Mouse (Mus musculus): Measurements from ENCODE around the gene Ttll5. TPM values are rescaled to one million over a fixed set of nuclear protein-coding genes. Genes with fewer than 3 reads are reported as not detected.

Gene Ttll5
- total and polyA plus RNA-seq, 3 experiments: 10.1 to 14.2 (median 11.4) TPM

- intact Hi-C loops (cut with DNase I): no loop called here
- no peaks in the 10 kb centered on the region; the same call in 1 of the 2 replicates for H3K4me1 ChIP-seq (ENCODE audit: control insufficient read depth, insufficient read depth, low read length)
- TF ChIP-seq EP300 (IDR thresholded peaks at IDR 0.05; ENCODE audit: insufficient read depth, low read depth, low read length) (no peak), POLR2A (IDR thresholded peaks at IDR 0.05; ENCODE audit: insufficient read depth, low read depth, low read length) (no peak), CTCF (IDR thresholded peaks at IDR 0.05) (no peak)
- no peaks in the 10 kb centered on the region for H3K36me3 ChIP-seq (ENCODE audit: control insufficient read depth, insufficient read depth, low read length)
- 84% methylated on average over 6 of the region's 6 CpGs for WGBS
- DNase-seq: no peak
- no peaks in the 10 kb centered on the region for H3K27me3 ChIP-seq (ENCODE audit: control insufficient read depth, insufficient read depth, low read length)
- no peak overlapping the region for H3K9ac ChIP-seq (ENCODE audit: low read depth, low read length)
- H3K79me2 ChIP-seq (replicated peaks; ENCODE audit: control insufficient read depth, insufficient read depth, low read length): no peaks in the 10 kb centered on the region
- H3K27ac ChIP-seq: no peak overlapping the region
- no peak overlapping the region for H3K4me3 ChIP-seq
Observed at GRCm38 (mm10) chr12:86025480-86025879, 201.0 kb downstream of the Ttll5 start.

- DNase-seq: no peak
- intact Hi-C loops (cut with DNase I): no loop called here
- H3K79me2 ChIP-seq (replicated peaks; ENCODE audit: control insufficient read depth, insufficient read depth, low read length): no peaks in the 10 kb centered on the region
- H3K27me3 ChIP-seq (ENCODE audit: control insufficient read depth, insufficient read depth, low read length): no peaks in the 10 kb centered on the region
- no peak overlapping the region for H3K4me3 ChIP-seq
- H3K9ac ChIP-seq (ENCODE audit: low read depth, low read length): no peak overlapping the region
- H3K27ac ChIP-seq: no peak overlapping the region
- no peaks in the 10 kb centered on the region; the same call in 1 of the 2 replicates for H3K4me1 ChIP-seq (ENCODE audit: control insufficient read depth, insufficient read depth, low read length)
- WGBS: 56% methylated on average over 5 of the region's 5 CpGs
- TF ChIP-seq EP300 (IDR thresholded peaks at IDR 0.05; ENCODE audit: insufficient read depth, low read depth, low read length) (no peak), CTCF (IDR thresholded peaks at IDR 0.05) (no peak), POLR2A (IDR thresholded peaks at IDR 0.05; ENCODE audit: insufficient read depth, low read depth, low read length) (no peak)
- H3K36me3 ChIP-seq (ENCODE audit: control insufficient read depth, insufficient read depth, low read length): no peaks in the 10 kb centered on the region
Observed at GRCm38 (mm10) chr12:86027000-86027399, 202.5 kb downstream of the Ttll5 start.

- Histone ChIP-seq H3K36me3 (ENCODE audit: control insufficient read depth, insufficient read depth, low read length) (no peaks in the 10 kb centered on the region), H3K79me2 (replicated peaks; ENCODE audit: control insufficient read depth, insufficient read depth, low read length) (no peaks in the 10 kb centered on the region), H3K4me1 (ENCODE audit: control insufficient read depth, insufficient read depth, low read length) (no peaks in the 10 kb centered on the region; the same call in 1 of the 2 replicates), H3K27ac (no peak overlapping the region), H3K4me3 (no peak overlapping the region), H3K9ac (ENCODE audit: low read depth, low read length) (no peak overlapping the region), H3K27me3 (ENCODE audit: control insufficient read depth, insufficient read depth, low read length) (no peaks in the 10 kb centered on the region)
- TF ChIP-seq POLR2A (IDR thresholded peaks at IDR 0.05; ENCODE audit: insufficient read depth, low read depth, low read length) (no peak), CTCF (IDR thresholded peaks at IDR 0.05) (no peak), EP300 (IDR thresholded peaks at IDR 0.05; ENCODE audit: insufficient read depth, low read depth, low read length) (no peak)
- 86% methylated on average over 1 of the region's 1 CpGs for WGBS
- no peak for DNase-seq
- intact Hi-C loops (cut with DNase I): no loop called here
Observed at GRCm38 (mm10) chr12:86027747-86028146, 203.3 kb downstream of the Ttll5 start.

GRCm38 (mm10) chr12:86030932-86031331, 206.5 kb downstream of the Ttll5 start:
- no peaks in the 10 kb centered on the region for H3K79me2 ChIP-seq (replicated peaks; ENCODE audit: control insufficient read depth, insufficient read depth, low read length)
- H3K4me1 ChIP-seq (ENCODE audit: control insufficient read depth, insufficient read depth, low read length): no peaks in the 10 kb centered on the region
- TF ChIP-seq EP300 (IDR thresholded peaks at IDR 0.05; ENCODE audit: insufficient read depth, low read depth, low read length) (no peak), POLR2A (IDR thresholded peaks at IDR 0.05; ENCODE audit: insufficient read depth, low read depth, low read length) (no peak), CTCF (IDR thresholded peaks at IDR 0.05) (no peak)
- no peak overlapping the region for H3K9ac ChIP-seq (ENCODE audit: low read depth, low read length)
- H3K27ac ChIP-seq: no peak overlapping the region
- WGBS: 78% methylated on average over 5 of the region's 5 CpGs
- H3K36me3 ChIP-seq (ENCODE audit: control insufficient read depth, insufficient read depth, low read length): no peaks in the 10 kb centered on the region
- no peak for DNase-seq
- H3K27me3 ChIP-seq (ENCODE audit: control insufficient read depth, insufficient read depth, low read length): no peaks in the 10 kb centered on the region
- H3K4me3 ChIP-seq: no peak overlapping the region
- intact Hi-C loops (cut with DNase I): no loop called here

- intact Hi-C loops (cut with DNase I): no loop called here
- Histone ChIP-seq H3K79me2 (replicated peaks; ENCODE audit: control insufficient read depth, insufficient read depth, low read length) (no peaks in the 10 kb centered on the region), H3K27ac (no peak overlapping the region), H3K4me1 (ENCODE audit: control insufficient read depth, insufficient read depth, low read length) (no peaks in the 10 kb centered on the region; the same call in 1 of the 2 replicates), H3K27me3 (ENCODE audit: control insufficient read depth, insufficient read depth, low read length) (no peaks in the 10 kb centered on the region), H3K36me3 (ENCODE audit: control insufficient read depth, insufficient read depth, low read length) (no peaks in the 10 kb centered on the region), H3K4me3 (no peak overlapping the region), H3K9ac (ENCODE audit: low read depth, low read length) (no peak overlapping the region)
- no peak for DNase-seq
- no peak for TF ChIP-seq CTCF (IDR thresholded peaks at IDR 0.05)
- no peak for TF ChIP-seq EP300 (IDR thresholded peaks at IDR 0.05; ENCODE audit: insufficient read depth, low read depth, low read length)
- no peak for TF ChIP-seq POLR2A (IDR thresholded peaks at IDR 0.05; ENCODE audit: insufficient read depth, low read depth, low read length)
Observed at GRCm38 (mm10) chr12:86035586-86035985, 211.1 kb downstream of the Ttll5 start.

- no peaks in the 10 kb centered on the region for H3K36me3 ChIP-seq (ENCODE audit: control insufficient read depth, insufficient read depth, low read length)
- H3K4me3 ChIP-seq: no peak overlapping the region
- no peaks in the 10 kb centered on the region for H3K27me3 ChIP-seq (ENCODE audit: control insufficient read depth, insufficient read depth, low read length)
- no peak overlapping the region for H3K9ac ChIP-seq (ENCODE audit: low read depth, low read length)
- H3K79me2 ChIP-seq (replicated peaks; ENCODE audit: control insufficient read depth, insufficient read depth, low read length): no peaks in the 10 kb centered on the region
- no peak for DNase-seq
- TF ChIP-seq EP300 (IDR thresholded peaks at IDR 0.05; ENCODE audit: insufficient read depth, low read depth, low read length): no peak
- TF ChIP-seq POLR2A (IDR thresholded peaks at IDR 0.05; ENCODE audit: insufficient read depth, low read depth, low read length): no peak
- TF ChIP-seq CTCF (IDR thresholded peaks at IDR 0.05): no peak
- intact Hi-C loops (cut with DNase I): no loop called here
- no peak overlapping the region for H3K27ac ChIP-seq
- WGBS: 80% methylated on average over 9 of the region's 9 CpGs
- H3K4me1 ChIP-seq (ENCODE audit: control insufficient read depth, insufficient read depth, low read length): no peaks in the 10 kb centered on the region; the same call in 1 of the 2 replicates
Observed at GRCm38 (mm10) chr12:86036368-86037166, 212.1 kb downstream of the Ttll5 start.
